Mouse (Mus musculus) heart, adult 2 months (tissue): ENCODE results near the gene Nbeal2.

Source experiments
- CTCF ChIP-seq: fragments of 200-600 bp; IDR thresholded peaks from 2 replicates; pipeline ENCODE4 v1.8.1; 2022; ENCODE audit warnings: antibody characterized with exemption, mild to moderate bottlenecking, moderate library complexity
- EP300 ChIP-seq: fragments of 200-500 bp; IDR thresholded peaks from 2 replicates; pipeline ENCODE4 v1.6.1; 2011; ENCODE audit warnings: low read depth, low read length, control low read depth; ENCODE audit not compliant: insufficient read depth

DNA sequence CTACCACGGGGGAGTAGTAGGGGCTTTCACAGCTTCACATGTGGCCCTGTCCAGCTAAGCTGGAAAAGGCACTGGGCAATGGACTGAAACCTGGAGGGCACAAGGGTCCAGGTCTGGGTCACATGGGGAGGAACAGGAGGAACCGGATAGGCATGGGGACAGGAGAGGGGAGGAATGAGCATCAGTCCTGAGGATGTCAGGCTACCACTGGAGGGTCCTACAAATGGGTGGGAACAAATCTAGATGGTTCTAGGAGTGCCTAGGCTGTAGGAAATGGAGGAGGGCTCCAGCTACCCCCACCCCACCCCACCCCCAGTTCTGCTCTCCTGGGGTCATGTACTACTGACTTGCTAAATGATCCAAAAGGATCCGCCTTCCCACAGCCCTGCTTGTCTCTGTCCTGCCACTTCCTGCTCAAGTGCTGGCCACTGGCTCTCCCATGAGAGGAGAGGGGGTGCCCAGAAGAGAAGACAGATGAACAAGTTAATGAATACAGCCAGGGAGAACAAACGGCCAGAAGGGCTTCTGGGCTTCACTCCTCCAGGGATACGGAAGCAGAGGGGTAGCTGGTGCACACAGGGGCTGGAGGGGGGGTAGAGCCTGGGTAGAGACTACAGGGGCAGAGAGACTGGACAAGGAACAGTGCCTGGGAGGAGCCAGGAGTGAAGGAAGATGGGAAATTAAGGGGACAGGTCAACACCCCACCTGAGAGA, 11.0 kb downstream of the Nbeal2 start:
- no peak for TF ChIP-seq CTCF
- no peak for TF ChIP-seq EP300
